Mouse (Mus musculus) megakaryocyte, embryonic 14.5 days (primary cell): Measurements from ENCODE around the gene Ier3.

Experiments
- FLI1 ChIP-seq: IDR thresholded peaks from 2 replicates; pipeline ENCODE4 v1.6.1; 2012; ENCODE audit warnings: low read length, inconsistent platforms, mixed read lengths
- GATA1 ChIP-seq: IDR thresholded peaks from 3 replicates; pipeline ENCODE4 v1.6.1; 2012; ENCODE audit warnings: mixed read lengths, low read length, inconsistent platforms, borderline replicate concordance

- TF ChIP-seq GATA1 (no peak), FLI1 (no peak)
Measured at GRCm38 (mm10) chr17:35796835-35797234, 24.6 kb upstream of the Ier3 start.
